Mouse (Mus musculus) midbrain, embryonic 12.5 days (tissue): ENCODE data around the gene Wdr91. TPM values are rescaled to one million over a fixed set of nuclear protein-coding genes. Genes with fewer than 3 reads are reported as not detected.

Experiments
- ATAC-seq: fragments of 200-750 bp; cut with Nextera tagmentation; 2 replicates; pipeline ENCODE4 v1.8.0; 2017; ENCODE audit warnings: low read depth, moderate TSS enrichment, moderate library complexity; ENCODE audit not compliant: low FRiP score
- H3K27ac ChIP-seq: fragments of 300-500 bp; sonication (generic); replicated peaks from 2 replicates; pipeline ENCODE4 v1.5.1; 2016; ENCODE audit warnings: mild to moderate bottlenecking
- H3K27me3 ChIP-seq: fragments of 300-500 bp; sonication (generic); 2 replicates; pipeline ENCODE4 v1.6.1; 2016; ENCODE audit warnings: mild to moderate bottlenecking
- H3K36me3 ChIP-seq: fragments of 300-500 bp; sonication (generic); 2 replicates; pipeline ENCODE4 v1.6.1; 2016
- H3K4me1 ChIP-seq: fragments of 300-500 bp; sonication (generic); 2 replicates; pipeline ENCODE4 v1.6.1; 2016
- H3K4me2 ChIP-seq: fragments of 300-500 bp; sonication (generic); replicated peaks from 2 replicates; pipeline ENCODE4 v1.6.1; 2016; ENCODE audit warnings: mild to moderate bottlenecking, moderate library complexity
- H3K4me3 ChIP-seq: fragments of 300-500 bp; sonication (generic); 2 replicates; pipeline ENCODE4 v1.5.1; 2016; ENCODE audit warnings: mild to moderate bottlenecking
- H3K9ac ChIP-seq: fragments of 300-500 bp; sonication (generic); replicated peaks from 2 replicates; pipeline ENCODE4 v1.6.1; 2016; ENCODE audit warnings: mild to moderate bottlenecking, moderate library complexity
- H3K9me3 ChIP-seq: fragments of 300-500 bp; sonication (generic); 2 replicates; pipeline ENCODE4 v1.6.1; 2016; ENCODE audit warnings: mild to moderate bottlenecking
- WGBS: fragments of 180-500 bp; shearing (Covaris S2); methylation state at CpG from one replicate; pipeline ENCODE4 v1.1.7; 2016; 5-methylcytosine and 5-hydroxymethylcytosine counted together
- polyA plus RNA-seq: library from polyadenylated mRNA; unstranded; fragments of >200 nt; fragmentation: Nextera tagmentation; extraction: Ambion mirVana; gene quantifications from 2 replicates; pipeline ENCODE4 v1.2.1, GENCODE M21; 2016

Gene Wdr91
- 12.1 and 12.7 TPM in 2 replicates for polyA plus RNA-seq

DNA sequence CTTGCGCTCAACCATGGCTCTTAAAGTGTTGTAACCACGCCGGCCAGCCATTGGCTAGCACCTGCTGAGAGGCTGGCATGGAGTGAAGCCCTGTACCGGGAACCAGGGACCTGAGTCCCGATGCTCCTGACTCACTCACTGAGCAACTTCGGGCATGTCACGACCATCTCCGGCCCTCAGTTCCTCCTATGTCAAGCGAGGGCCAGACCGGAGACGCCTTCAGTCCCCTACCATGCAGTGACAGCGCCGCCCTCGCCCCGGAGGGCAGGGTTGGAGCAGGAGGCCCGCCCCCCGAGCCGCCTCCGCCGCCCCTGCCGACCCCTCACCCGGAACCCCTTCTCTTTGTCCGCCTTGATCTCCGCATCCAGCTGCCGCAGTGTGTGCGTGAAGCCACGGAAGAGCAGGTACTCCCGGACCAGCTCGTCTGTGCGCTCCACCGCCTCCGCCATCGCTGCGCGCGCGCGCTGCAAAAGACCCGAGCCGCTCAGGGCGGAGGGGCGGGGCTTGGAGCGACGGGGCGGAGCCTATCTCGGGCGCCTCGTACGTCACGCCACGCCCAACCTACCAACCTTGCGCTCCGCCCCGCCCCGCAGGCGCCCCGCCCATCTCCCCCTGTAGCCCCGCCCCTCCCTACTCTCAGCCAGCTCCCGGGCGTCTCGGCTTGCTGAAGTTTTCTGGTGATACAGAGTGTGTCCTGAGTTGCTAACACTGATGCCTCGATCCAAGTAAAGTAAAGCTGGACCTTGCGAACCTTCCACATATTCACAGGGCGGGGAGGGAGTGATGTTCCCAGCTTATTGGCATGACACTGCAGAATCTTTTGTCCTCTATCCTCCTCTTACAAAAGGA lies at the start of gene Wdr91:
TSS of gene Wdr91 (minus strand) at position 506 of the 849 bp plus-strand sequence.
- under 1% methylated on average over 63 of the region's 64 CpGs for WGBS
- Histone ChIP-seq H3K4me2 (peak within 1 kb of the TSS; percentile 69), H3K27ac (peak within 1 kb of the TSS; percentile 80), H3K36me3 (peaks cover 17% of the 10 kb centered on the region), H3K4me3 (peak within 1 kb of the TSS; percentile 75), H3K9me3 (no peaks in the 10 kb centered on the region), H3K9ac (peak within 1 kb of the TSS; percentile 71), H3K4me1 (peaks cover 11% of the 10 kb centered on the region), H3K27me3 (no peaks in the 10 kb centered on the region)
- ATAC-seq: peak; percentile 93

DNA sequence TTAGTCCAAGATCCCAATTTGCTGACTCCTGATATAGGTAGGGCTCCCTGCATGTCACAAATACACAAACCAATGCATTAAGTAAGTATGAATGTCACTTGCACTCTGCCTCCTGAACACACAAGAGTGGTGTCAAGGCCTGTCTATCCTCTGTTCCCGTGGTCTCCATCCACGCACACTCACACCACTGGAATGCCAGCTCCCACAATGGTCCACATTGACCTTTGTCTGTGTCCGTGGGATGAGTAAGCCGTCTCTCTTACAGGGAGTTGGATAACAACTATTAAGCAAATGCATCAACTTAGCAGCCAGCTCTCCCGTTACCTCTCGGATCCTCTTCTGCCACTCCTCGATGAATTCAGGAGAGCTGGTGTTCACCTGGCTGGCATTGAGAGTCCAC lies 48.5 kb upstream of the Wdr91 start:
- ATAC-seq: no peak
- H3K4me1 ChIP-seq: no peaks in the 10 kb centered on the region; the same call in 1 of the 2 replicates
- H3K9me3 ChIP-seq: no peaks in the 10 kb centered on the region
- no peak overlapping the region for H3K27ac ChIP-seq
- no peaks in the 10 kb centered on the region for H3K27me3 ChIP-seq
- no peak overlapping the region for H3K4me3 ChIP-seq
- 88% methylated on average over 7 of the region's 7 CpGs for WGBS
- H3K9ac ChIP-seq: no peak overlapping the region
- H3K4me2 ChIP-seq: no peak overlapping the region
- H3K36me3 ChIP-seq: no peaks in the 10 kb centered on the region

DNA sequence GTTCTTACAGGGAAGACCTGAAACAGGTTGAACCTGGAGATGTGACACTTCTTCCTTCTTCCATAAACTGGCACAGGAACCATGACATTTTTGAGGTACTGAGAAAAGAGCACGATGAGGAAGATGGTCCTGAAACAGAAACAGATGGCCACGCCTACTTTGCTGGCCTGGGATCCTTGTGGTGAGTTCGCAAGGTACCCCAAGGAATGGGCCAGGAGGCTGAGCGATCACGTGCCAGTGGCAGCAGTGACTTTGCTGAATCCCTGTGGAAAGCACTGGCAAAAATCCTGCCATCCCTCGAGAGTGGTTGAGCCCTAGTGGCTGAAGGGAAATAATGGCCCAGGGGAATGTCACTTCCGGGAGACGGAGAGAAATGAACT lies 45.2 kb upstream of the Wdr91 start:
- ATAC-seq: no peak
- Histone ChIP-seq H3K4me1 (no peaks in the 10 kb centered on the region; the same call in 1 of the 2 replicates), H3K9ac (no peak overlapping the region), H3K4me3 (no peak overlapping the region), H3K36me3 (no peaks in the 10 kb centered on the region), H3K27ac (no peak overlapping the region), H3K4me2 (peak overlapping the region; percentile 42), H3K9me3 (no peaks in the 10 kb centered on the region), H3K27me3 (no peaks in the 10 kb centered on the region)
- WGBS: 35% methylated on average over 8 of the region's 8 CpGs

DNA sequence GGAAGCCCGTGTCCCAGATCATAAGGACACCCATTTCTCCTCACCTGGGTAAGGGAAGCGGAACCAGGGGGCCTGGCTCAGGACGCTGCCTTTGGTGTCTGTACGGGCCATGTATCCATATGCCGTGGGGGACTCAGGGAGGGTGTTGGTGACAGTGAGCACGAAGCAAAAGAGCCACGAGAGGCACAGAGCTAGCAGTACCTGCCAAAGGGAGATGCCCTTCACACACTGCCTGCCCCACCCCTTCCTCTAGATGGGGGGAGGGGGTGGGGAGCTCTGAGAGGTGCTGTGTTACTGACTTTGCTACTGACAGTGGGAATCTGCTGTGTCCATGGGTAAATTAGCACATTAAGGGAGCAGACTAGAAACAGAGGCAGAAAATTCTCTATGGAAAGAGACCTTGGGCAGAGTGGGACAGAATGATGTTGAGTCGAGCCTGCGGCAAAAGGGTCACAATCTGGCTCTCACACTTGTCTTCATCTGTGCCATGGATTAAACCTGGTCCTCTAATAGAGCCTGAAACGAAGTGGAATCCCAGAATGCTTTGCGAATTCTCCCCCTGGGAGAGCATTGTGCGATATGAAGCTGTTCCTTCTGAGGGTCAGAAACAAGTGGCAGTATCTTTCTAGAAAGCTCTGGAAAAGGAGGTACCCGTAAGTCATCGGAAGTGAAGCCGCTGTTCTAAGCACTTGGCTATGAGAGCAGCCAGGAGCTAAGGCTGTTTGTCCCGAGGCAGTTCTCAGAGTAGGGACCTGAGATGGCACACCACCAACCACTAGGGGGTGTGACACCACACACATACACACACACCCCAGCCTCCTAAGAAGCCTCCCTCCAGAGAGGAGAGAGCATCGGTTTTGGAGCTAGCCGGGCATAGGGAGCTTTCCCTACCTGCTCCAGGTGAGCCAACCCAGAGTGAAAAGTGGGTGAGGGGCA lies 44.5 kb upstream of the Wdr91 start:
- Histone ChIP-seq H3K27me3 (0 out of 2 replicates have a peak, but pooled peaks cover under 1% of the 10 kb centered on the region), H3K9me3 (no peaks in the 10 kb centered on the region), H3K4me1 (no peaks in the 10 kb centered on the region; the same call in 1 of the 2 replicates), H3K36me3 (no peaks in the 10 kb centered on the region), H3K27ac (no peak overlapping the region), H3K9ac (no peak overlapping the region), H3K4me2 (peak overlapping the region; percentile 42), H3K4me3 (peak overlapping the region; percentile 20; the same call in 1 of the 2 replicates)
- 52% methylated on average over 18 of the region's 18 CpGs for WGBS
- ATAC-seq: peak; percentile 75

DNA sequence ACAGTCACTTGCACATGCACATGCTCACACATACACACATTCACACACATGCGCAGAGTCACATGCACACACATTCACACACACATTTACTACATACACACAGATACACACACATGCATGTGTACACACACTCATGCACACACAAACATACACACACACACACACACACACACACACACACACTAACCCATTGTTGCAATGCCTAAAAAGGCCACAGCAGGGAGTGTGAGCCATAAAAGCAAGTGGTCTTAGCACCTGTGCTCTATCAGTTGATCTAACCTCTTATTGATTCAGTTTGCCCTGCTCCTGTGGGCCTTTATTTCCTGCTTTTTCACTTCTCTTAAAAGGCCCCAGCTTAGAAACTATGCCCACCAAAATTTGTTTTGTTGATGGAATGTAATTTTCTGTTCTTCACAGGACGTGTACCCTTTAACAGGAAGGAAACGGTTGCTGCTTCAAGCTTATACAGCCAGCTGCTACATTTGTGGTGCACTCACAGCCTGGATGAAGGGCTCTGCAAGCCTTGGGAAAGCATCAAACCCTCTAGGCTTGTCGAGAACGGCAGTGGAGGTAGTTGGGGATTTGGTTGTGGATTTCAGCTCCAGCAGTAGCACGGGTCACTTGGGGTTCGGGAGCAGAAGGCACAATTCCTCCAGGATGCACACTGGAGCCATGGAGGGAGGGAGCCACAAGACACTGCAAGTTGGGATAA lies 41.4 kb upstream of the Wdr91 start:
- Histone ChIP-seq H3K27ac (no peak overlapping the region), H3K9ac (no peak overlapping the region), H3K27me3 (peaks cover 23% of the 10 kb centered on the region), H3K36me3 (no peaks in the 10 kb centered on the region), H3K4me3 (no peak overlapping the region), H3K4me2 (no peak overlapping the region), H3K9me3 (peaks cover 4% of the 10 kb centered on the region; the same call in 1 of the 2 replicates), H3K4me1 (no peaks in the 10 kb centered on the region; the same call in 1 of the 2 replicates)
- WGBS: 77% methylated on average over 7 of the region's 7 CpGs
- no peak for ATAC-seq

DNA sequence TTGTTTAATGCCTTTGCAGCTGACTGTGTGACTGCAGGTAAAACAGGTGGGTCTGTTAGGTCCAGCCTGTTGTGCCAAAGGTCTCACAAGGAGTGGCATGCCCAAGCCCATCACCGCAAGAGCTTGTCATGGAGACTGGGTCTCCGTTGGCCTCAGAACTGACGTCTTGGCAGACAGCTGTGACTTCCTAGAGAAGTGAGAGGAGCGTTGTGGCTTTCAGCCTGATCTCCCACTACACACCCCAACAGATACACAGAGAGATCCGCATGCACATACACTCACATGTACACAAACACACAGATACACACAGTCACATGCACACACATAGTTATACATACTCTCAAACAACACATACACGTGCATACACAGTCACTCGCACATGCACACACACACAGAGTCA lies 40.8 kb upstream of the Wdr91 start:
- no peak for ATAC-seq
- 90% methylated on average over 7 of the region's 7 CpGs for WGBS
- no peak overlapping the region for H3K4me3 ChIP-seq

DNA sequence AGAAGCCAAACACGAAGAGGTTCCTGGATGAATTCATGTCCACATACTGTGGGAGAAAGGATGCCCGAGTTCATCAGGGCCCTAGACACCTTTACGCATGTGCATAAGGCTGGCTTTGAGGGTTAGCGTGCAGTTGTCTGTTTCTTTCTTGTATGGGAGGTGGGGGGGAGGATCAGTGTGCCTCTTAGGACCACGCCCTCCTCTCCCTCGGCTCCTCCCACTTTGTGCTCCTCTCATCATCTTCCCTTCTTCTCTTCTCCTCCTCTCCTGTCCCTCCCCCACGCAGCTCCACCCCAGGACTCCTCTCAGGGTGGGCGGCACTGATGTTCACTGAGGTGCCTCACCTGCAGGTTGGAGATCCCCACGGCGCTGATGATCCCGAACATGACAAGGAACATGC lies 37.8 kb upstream of the Wdr91 start:
- H3K9me3 ChIP-seq: peaks cover 5% of the 10 kb centered on the region; the same call in 1 of the 2 replicates
- H3K36me3 ChIP-seq: no peaks in the 10 kb centered on the region
- peak overlapping the region; percentile 43 for H3K4me2 ChIP-seq
- no peak overlapping the region for H3K27ac ChIP-seq
- peak overlapping the region; percentile 17; the same call in 1 of the 2 replicates for H3K4me3 ChIP-seq
- ATAC-seq: no peak
- H3K9ac ChIP-seq: no peak overlapping the region
- no peaks in the 10 kb centered on the region for H3K4me1 ChIP-seq
- peaks cover 23% of the 10 kb centered on the region for H3K27me3 ChIP-seq
- 24% methylated on average over 10 of the region's 11 CpGs for WGBS

More for the DNA sequence above, 40.8 kb upstream of the Wdr91 start:
- no peaks in the 10 kb centered on the region; the same call in 1 of the 2 replicates for H3K4me1 ChIP-seq
- no peak overlapping the region for H3K27ac ChIP-seq
- no peak overlapping the region for H3K4me2 ChIP-seq
- H3K27me3 ChIP-seq: peaks cover 23% of the 10 kb centered on the region
- H3K36me3 ChIP-seq: no peaks in the 10 kb centered on the region
- H3K9me3 ChIP-seq: peaks cover 5% of the 10 kb centered on the region; the same call in 1 of the 2 replicates
- H3K9ac ChIP-seq: no peak overlapping the region

DNA sequence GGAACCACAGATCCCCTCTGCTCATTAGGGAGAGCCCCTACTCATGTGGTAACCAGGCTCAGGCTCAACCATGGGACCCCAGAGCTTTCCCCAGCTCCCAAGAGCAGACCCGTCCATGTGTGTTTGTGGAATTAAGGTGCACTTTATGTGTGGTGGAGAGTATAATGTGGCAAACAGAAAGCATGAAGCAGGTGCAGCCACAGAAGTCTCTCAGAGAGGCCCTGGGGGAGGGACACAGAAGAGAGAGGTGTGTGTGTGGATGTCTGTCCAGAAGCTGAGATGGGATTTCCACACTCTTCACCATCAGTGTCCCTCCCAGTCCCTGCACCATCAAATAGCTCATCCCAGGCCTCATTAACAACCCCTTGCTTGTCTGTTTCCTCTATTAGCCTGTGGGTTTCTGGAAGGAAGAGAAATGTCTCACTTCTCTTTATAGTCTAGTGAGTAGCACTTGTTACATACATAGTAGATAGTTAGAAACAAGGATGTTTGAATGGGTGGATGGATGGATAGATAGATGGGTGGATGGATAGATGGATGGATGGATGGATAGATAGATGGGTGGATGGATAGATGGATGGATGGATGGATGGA lies 35.9 kb upstream of the Wdr91 start:
- peaks cover 5% of the 10 kb centered on the region; the same call in 1 of the 2 replicates for H3K9me3 ChIP-seq
- H3K4me1 ChIP-seq: no peaks in the 10 kb centered on the region
- no peak overlapping the region for H3K27ac ChIP-seq
- H3K4me2 ChIP-seq: no peak overlapping the region
- no peak overlapping the region for H3K9ac ChIP-seq
- H3K36me3 ChIP-seq: no peaks in the 10 kb centered on the region
- H3K27me3 ChIP-seq: peaks cover 23% of the 10 kb centered on the region
- no peak for ATAC-seq
- H3K4me3 ChIP-seq: no peak overlapping the region
- 78% methylated on average over 1 of the region's 1 CpGs for WGBS

DNA sequence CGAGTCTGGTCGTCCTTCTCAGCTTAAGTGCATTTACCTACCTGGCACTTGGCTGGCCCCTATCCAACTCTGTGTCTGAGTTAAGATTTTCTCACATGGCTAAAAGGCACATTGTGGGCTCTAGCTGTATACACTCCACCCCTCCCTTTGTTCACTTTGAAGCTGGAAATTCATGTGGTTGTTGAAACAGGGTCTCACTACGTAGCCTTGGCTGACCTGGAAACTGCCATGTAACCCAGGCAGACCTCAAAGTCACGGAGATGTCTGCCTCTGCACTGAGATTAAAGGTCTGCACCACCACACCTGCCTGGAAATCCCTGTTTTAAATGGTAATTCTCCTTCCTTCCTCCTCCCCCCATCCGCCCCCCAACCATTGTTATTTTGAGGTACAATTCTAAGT lies 32.8 kb upstream of the Wdr91 start:
- Histone ChIP-seq H3K4me2 (no peak overlapping the region), H3K9ac (no peak overlapping the region), H3K4me1 (0 out of 2 replicates have a peak, but pooled peaks cover 3% of the 10 kb centered on the region), H3K36me3 (no peaks in the 10 kb centered on the region), H3K4me3 (no peak overlapping the region), H3K27ac (no peak overlapping the region), H3K27me3 (peaks cover 6% of the 10 kb centered on the region; the same call in 1 of the 2 replicates), H3K9me3 (peaks cover 5% of the 10 kb centered on the region; the same call in 1 of the 2 replicates)
- 85% methylated on average over 5 of the region's 5 CpGs for WGBS
- ATAC-seq: no peak

DNA sequence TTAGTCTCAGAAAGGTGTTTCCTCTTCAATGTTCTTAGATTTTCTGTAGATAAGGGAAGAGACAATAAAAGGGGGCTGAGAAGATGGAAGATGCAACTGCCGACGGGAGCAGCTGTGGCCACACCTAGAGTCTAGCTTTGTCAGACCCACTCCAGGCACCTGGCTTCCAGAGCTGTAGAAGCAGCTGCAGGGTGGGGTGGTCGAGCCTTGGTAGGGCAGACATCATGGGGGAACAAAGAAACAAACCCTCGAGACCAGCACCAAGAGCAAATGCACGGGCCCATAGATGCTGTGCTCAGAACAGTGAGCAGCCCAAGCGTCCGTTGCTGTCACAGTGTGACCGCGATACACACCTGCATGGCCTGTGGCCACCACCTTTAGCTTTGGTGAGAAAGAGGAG lies 31.8 kb upstream of the Wdr91 start:
- no peaks in the 10 kb centered on the region for H3K27me3 ChIP-seq
- 82% methylated on average over 9 of the region's 9 CpGs for WGBS
- ATAC-seq: no peak
- H3K4me1 ChIP-seq: 0 out of 2 replicates have a peak, but pooled peaks cover 3% of the 10 kb centered on the region
- no peak overlapping the region for H3K9ac ChIP-seq
- no peak overlapping the region for H3K4me2 ChIP-seq
- H3K9me3 ChIP-seq: peaks cover 5% of the 10 kb centered on the region; the same call in 1 of the 2 replicates
- no peak overlapping the region for H3K4me3 ChIP-seq
- H3K27ac ChIP-seq: no peak overlapping the region
- no peaks in the 10 kb centered on the region for H3K36me3 ChIP-seq

DNA sequence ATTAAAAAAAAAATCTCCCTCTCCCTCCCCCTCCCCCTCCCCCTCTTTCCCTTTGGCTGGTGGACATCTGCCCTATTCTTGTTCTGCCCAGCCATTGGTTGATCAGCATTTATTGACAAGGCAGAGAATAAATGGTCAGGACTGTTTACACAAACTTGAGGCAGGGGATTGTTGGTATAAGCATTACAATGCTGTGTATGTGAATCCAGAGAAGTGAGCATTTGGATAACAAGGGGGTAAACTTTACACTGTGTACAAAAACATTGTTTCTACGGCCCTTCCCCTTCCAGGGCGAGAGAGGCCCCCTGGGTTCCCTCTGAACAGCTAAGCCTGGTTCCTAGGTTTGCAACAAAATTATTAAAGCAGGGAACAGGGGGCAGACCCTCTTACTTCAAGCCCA lies 30.8 kb upstream of the Wdr91 start:
- Histone ChIP-seq H3K4me3 (no peak overlapping the region), H3K4me2 (no peak overlapping the region), H3K9me3 (no peaks in the 10 kb centered on the region), H3K27me3 (no peaks in the 10 kb centered on the region), H3K27ac (no peak overlapping the region), H3K4me1 (0 out of 2 replicates have a peak, but pooled peaks cover 3% of the 10 kb centered on the region), H3K36me3 (no peaks in the 10 kb centered on the region), H3K9ac (no peak overlapping the region)
- WGBS: 73% methylated on average over 2 of the region's 2 CpGs
- ATAC-seq: no peak
